Mouse (Mus musculus): Measurements from ENCODE around the gene Gpr37l1. TPM values are rescaled to one million over a fixed set of nuclear protein-coding genes. Genes with fewer than 3 reads are reported as not detected.
A peak's percentile ranks its signal among the peaks of the same experiment; 100 is the strongest.
"Not testable (repeated sequence)": the region's sequence is repeated elsewhere in the genome, so short reads cannot be mapped to it uniquely, and the experiment has no call there.

Gene Gpr37l1
- polyA plus RNA-seq, 1 experiment from 2014 or later, result 0.71 TPM

- Histone ChIP-seq H3K36me3 (ENCODE audit: control insufficient read depth, insufficient read depth, low read length) (no peaks in the 10 kb centered on the region), H3K27me3 (replicated peaks; ENCODE audit: control insufficient read depth, insufficient read depth, low read length) (no peaks in the 10 kb centered on the region), H3K4me2 (ENCODE audit: low read depth, low read length) (peak overlapping the region; percentile 44), H3K27ac (ENCODE audit: low read length) (peak overlapping the region; percentile 98), H3K9ac (ENCODE audit: low read depth, low read length) (peak overlapping the region; percentile 60), H3K9me3 (ENCODE audit: control insufficient read depth, low read length) (no peaks in the 10 kb centered on the region), H3K4me1 (ENCODE audit: control insufficient read depth, insufficient read depth, low read length) (peaks cover 18% of the 10 kb centered on the region), H3K4me3 (ENCODE audit: low read length) (peak overlapping the region; percentile 12; the same call in 1 of the 2 replicates)
- ATAC-seq, result peak; percentile 97
- 5% methylated on average over 21 of the region's 21 CpGs for WGBS
Observed at GRCm38 (mm10) chr1:135199014-135199819, 31.7 kb upstream of the Gpr37l1 start.

GRCm38 (mm10) chr1:135198412-135198811 lies 30.9 kb upstream of the Gpr37l1 start:
- Histone ChIP-seq H3K9me3 (ENCODE audit: control insufficient read depth, low read length) (no peaks in the 10 kb centered on the region), H3K9ac (ENCODE audit: low read depth, low read length) (0 out of 2 replicates have a peak overlapping the region, but pooled peaks have one; percentile 27), H3K27ac (ENCODE audit: low read length) (peak overlapping the region; percentile 98), H3K4me3 (ENCODE audit: low read length) (no peak overlapping the region), H3K4me1 (ENCODE audit: control insufficient read depth, insufficient read depth, low read length) (peaks cover 15% of the 10 kb centered on the region), H3K4me2 (ENCODE audit: low read depth, low read length) (peak overlapping the region; percentile 44), H3K36me3 (ENCODE audit: control insufficient read depth, insufficient read depth, low read length) (no peaks in the 10 kb centered on the region), H3K27me3 (replicated peaks; ENCODE audit: control insufficient read depth, insufficient read depth, low read length) (no peaks in the 10 kb centered on the region)
- WGBS, result 36% methylated on average over 5 of the region's 5 CpGs
- no peak; the same call in 1 of the 2 replicates for ATAC-seq

GRCm38 (mm10) chr1:135195907-135196440 lies 28.5 kb upstream of the Gpr37l1 start:
- H3K36me3 ChIP-seq (ENCODE audit: control insufficient read depth, insufficient read depth, low read length), result no peaks in the 10 kb centered on the region
- H3K4me2 ChIP-seq (ENCODE audit: low read depth, low read length), result no peak overlapping the region
- H3K4me3 ChIP-seq (ENCODE audit: low read length), result no peak overlapping the region
- no peaks in the 10 kb centered on the region for H3K9me3 ChIP-seq (ENCODE audit: control insufficient read depth, low read length)
- peaks cover 15% of the 10 kb centered on the region for H3K4me1 ChIP-seq (ENCODE audit: control insufficient read depth, insufficient read depth, low read length)
- H3K27ac ChIP-seq (ENCODE audit: low read length), result no peak overlapping the region; the same call in 1 of the 2 replicates
- WGBS, result 60% methylated on average over 6 of the region's 6 CpGs
- no peak overlapping the region for H3K9ac ChIP-seq (ENCODE audit: low read depth, low read length)
- no peak for ATAC-seq
- no peaks in the 10 kb centered on the region for H3K27me3 ChIP-seq (replicated peaks; ENCODE audit: control insufficient read depth, insufficient read depth, low read length)

- H3K4me2 ChIP-seq (ENCODE audit: low read depth, low read length); H3K27ac ChIP-seq (ENCODE audit: low read length); H3K4me3 ChIP-seq (ENCODE audit: low read length); H3K9ac ChIP-seq (ENCODE audit: low read depth, low read length); H3K9me3 ChIP-seq (ENCODE audit: control insufficient read depth, low read length); H3K36me3 ChIP-seq (ENCODE audit: control insufficient read depth, insufficient read depth, low read length); H3K27me3 ChIP-seq (replicated peaks; ENCODE audit: control insufficient read depth, insufficient read depth, low read length); ATAC-seq: not testable (repeated sequence)
- peaks cover 12% of the 10 kb centered on the region for H3K4me1 ChIP-seq (ENCODE audit: control insufficient read depth, insufficient read depth, low read length)
- WGBS, result 72% methylated on average over 5 of the region's 5 CpGs
Observed at GRCm38 (mm10) chr1:135194335-135194734, 26.9 kb upstream of the Gpr37l1 start.

- no peak for ATAC-seq
- Histone ChIP-seq H3K4me2 (ENCODE audit: low read depth, low read length) (no peak overlapping the region), H3K4me3 (ENCODE audit: low read length) (no peak overlapping the region), H3K4me1 (ENCODE audit: control insufficient read depth, insufficient read depth, low read length) (peaks cover under 1% of the 10 kb centered on the region; the same call in 1 of the 2 replicates), H3K9me3 (ENCODE audit: control insufficient read depth, low read length) (no peaks in the 10 kb centered on the region), H3K27ac (ENCODE audit: low read length) (no peak overlapping the region), H3K27me3 (replicated peaks; ENCODE audit: control insufficient read depth, insufficient read depth, low read length) (no peaks in the 10 kb centered on the region), H3K36me3 (ENCODE audit: control insufficient read depth, insufficient read depth, low read length) (no peaks in the 10 kb centered on the region), H3K9ac (ENCODE audit: low read depth, low read length) (no peak overlapping the region)
- WGBS, result 94% methylated on average over 4 of the region's 4 CpGs
Observed at GRCm38 (mm10) chr1:135189186-135189585, 21.7 kb upstream of the Gpr37l1 start.

- H3K36me3 ChIP-seq (ENCODE audit: control insufficient read depth, insufficient read depth, low read length), result no peaks in the 10 kb centered on the region
- H3K27me3 ChIP-seq (replicated peaks; ENCODE audit: control insufficient read depth, insufficient read depth, low read length), result no peaks in the 10 kb centered on the region
- H3K27ac ChIP-seq (ENCODE audit: low read length), result no peak overlapping the region
- H3K4me1 ChIP-seq (ENCODE audit: control insufficient read depth, insufficient read depth, low read length), result peaks cover 10% of the 10 kb centered on the region
- H3K9ac ChIP-seq (ENCODE audit: low read depth, low read length), result no peak overlapping the region
- WGBS, result 48% methylated on average over 3 of the region's 3 CpGs
- no peak overlapping the region for H3K4me3 ChIP-seq (ENCODE audit: low read length)
- H3K4me2 ChIP-seq (ENCODE audit: low read depth, low read length), result no peak overlapping the region
- ATAC-seq, result no peak
- H3K9me3 ChIP-seq (ENCODE audit: control insufficient read depth, low read length), result no peaks in the 10 kb centered on the region
Observed at GRCm38 (mm10) chr1:135188197-135188596, 20.7 kb upstream of the Gpr37l1 start.

GRCm38 (mm10) chr1:135187016-135187415 lies 19.5 kb upstream of the Gpr37l1 start:
- ATAC-seq; H3K4me2 ChIP-seq (ENCODE audit: low read depth, low read length); H3K9me3 ChIP-seq (ENCODE audit: control insufficient read depth, low read length); H3K4me3 ChIP-seq (ENCODE audit: low read length); H3K27ac ChIP-seq (ENCODE audit: low read length); H3K27me3 ChIP-seq (replicated peaks; ENCODE audit: control insufficient read depth, insufficient read depth, low read length); H3K9ac ChIP-seq (ENCODE audit: low read depth, low read length); H3K36me3 ChIP-seq (ENCODE audit: control insufficient read depth, insufficient read depth, low read length): not testable (repeated sequence)
- peaks cover 16% of the 10 kb centered on the region for H3K4me1 ChIP-seq (ENCODE audit: control insufficient read depth, insufficient read depth, low read length)
- 54% methylated on average over 2 of the region's 2 CpGs for WGBS

GRCm38 (mm10) chr1:135186427-135186826 lies 18.9 kb upstream of the Gpr37l1 start:
- Histone ChIP-seq H3K4me1 (ENCODE audit: control insufficient read depth, insufficient read depth, low read length) (peaks cover 22% of the 10 kb centered on the region), H3K27me3 (replicated peaks; ENCODE audit: control insufficient read depth, insufficient read depth, low read length) (no peaks in the 10 kb centered on the region), H3K4me3 (ENCODE audit: low read length) (no peak overlapping the region), H3K9me3 (ENCODE audit: control insufficient read depth, low read length) (no peaks in the 10 kb centered on the region), H3K36me3 (ENCODE audit: control insufficient read depth, insufficient read depth, low read length) (no peaks in the 10 kb centered on the region), H3K4me2 (ENCODE audit: low read depth, low read length) (no peak overlapping the region), H3K27ac (ENCODE audit: low read length) (no peak overlapping the region), H3K9ac (ENCODE audit: low read depth, low read length) (no peak overlapping the region)
- 45% methylated on average over 8 of the region's 8 CpGs for WGBS
- no peak for ATAC-seq

GRCm38 (mm10) chr1:135185936-135186335 lies 18.5 kb upstream of the Gpr37l1 start:
- no peak for ATAC-seq
- no peak overlapping the region for H3K4me2 ChIP-seq (ENCODE audit: low read depth, low read length)
- WGBS, result 53% methylated on average over 5 of the region's 5 CpGs
- no peaks in the 10 kb centered on the region for H3K27me3 ChIP-seq (replicated peaks; ENCODE audit: control insufficient read depth, insufficient read depth, low read length)
- no peaks in the 10 kb centered on the region for H3K9me3 ChIP-seq (ENCODE audit: control insufficient read depth, low read length)
- no peak overlapping the region for H3K9ac ChIP-seq (ENCODE audit: low read depth, low read length)
- no peak overlapping the region for H3K27ac ChIP-seq (ENCODE audit: low read length)
- no peak overlapping the region for H3K4me3 ChIP-seq (ENCODE audit: low read length)
- peaks cover 24% of the 10 kb centered on the region for H3K4me1 ChIP-seq (ENCODE audit: control insufficient read depth, insufficient read depth, low read length)
- H3K36me3 ChIP-seq (ENCODE audit: control insufficient read depth, insufficient read depth, low read length), result no peaks in the 10 kb centered on the region
